Mouse (Mus musculus) spleen, adult 10 weeks (tissue): ENCODE measurements around the gene Syce2. TPM values are rescaled to one million over a fixed set of nuclear protein-coding genes. Genes with fewer than 3 reads are reported as not detected.

ENCODE experiments used
- polyA plus RNA-seq: library from polyadenylated mRNA; stranded (reverse); fragments of 350-450 nt; fragmentation: Illumina TruSeq; extraction: RNeasy Lipid Tissue Mini Kit (QIAGEN cat#74804); gene quantifications from one replicate; pipeline ENCODE4 v1.2.3, GENCODE M21; 2015; ENCODE audit warnings: low replicate concordance; ENCODE audit not compliant: insufficient read depth

The Syce2 gene
- polyA plus RNA-seq: 12.6 TPM

DNA sequence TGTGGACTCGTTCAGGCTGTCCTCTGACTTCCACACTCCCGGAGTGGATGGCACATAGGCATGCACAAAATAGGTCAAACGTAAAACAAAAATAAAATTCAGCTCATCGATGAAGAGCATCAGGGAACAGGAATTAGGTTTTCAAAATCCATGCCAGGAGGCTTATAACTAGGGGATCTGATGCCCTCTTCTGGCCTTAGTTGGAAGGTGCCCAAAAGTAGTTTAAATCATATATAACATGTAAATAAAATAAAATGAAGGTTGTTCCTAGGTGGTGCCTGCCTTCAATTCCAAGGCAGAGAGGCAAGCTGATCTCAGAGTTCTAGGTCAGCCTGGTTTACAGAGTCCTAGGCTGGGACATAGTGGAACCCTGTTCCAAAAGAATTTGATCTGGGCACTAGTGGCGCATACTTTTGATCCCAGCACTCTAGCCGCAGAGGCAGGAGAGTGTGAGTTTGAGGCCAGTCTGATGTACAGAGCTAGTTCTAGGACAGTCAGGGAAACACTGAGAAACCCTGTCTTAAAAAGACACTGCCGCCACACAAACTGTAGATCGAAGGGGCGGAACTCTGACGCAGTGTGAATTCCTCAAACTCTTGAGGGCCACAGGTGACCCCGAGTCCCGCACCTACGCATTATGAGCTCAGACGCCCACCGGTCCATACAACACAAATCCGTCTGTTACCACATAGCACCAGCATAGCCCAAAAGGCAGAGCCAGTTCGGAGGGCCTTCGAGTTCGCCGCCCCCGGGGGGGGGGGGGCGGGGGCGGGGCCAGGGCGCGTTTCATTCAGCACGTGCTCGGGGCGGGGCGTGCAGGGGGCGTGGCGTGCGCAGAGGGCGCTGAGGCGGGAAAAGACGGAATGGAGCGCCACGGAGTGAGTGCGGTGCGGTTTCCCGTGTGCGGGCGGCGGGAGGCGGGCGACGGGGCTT is at the start of gene Syce2:
TSS of gene Syce2 (plus strand) at position 736 of the 933 bp plus-strand sequence.

DNA sequence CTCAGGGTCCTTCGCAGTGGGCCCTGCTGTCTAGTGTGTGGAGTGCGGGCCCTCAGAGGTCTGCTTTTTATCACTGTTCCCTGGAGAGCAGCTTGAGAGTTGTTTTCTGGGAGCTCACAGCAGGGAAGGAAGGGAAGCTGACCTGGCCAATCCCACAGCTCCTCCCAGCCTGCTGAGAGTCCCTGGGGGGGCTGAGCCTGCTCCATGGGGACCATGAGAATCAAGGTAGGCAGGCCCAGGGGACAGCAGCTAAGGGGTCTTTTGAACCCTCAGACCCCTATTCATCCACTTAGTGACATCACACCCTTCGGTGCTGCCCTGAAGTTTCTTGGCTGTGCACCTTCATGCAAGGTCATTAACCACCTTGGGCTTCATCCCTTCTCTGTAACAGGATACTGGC is 49.2 kb upstream of the Syce2 start, which contains the start of gene Dand5:
TSS of gene Dand5 (minus strand) at position 101 of the 400 bp plus-strand sequence.

DNA sequence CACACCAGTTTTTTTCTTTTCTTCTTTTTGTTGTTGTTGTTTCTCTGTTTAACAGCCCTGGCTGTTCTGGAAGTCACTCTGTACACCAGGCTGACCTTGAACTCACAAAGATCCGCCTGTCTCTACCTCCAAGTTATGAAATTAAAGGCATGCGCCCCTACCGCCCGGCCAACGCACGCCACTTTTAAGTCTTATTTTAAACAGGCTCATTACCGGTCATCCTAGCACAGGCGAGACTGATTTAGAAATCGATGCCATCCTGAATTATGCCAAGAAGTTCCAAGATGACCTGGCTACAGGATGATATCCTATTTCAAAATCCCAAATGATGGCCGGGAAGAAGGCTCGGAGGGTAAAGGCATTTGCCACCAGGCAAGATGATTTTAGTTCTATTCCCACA is 40.4 kb upstream of the Syce2 start, which contains the start of gene Gadd45gip1:
TSS of gene Gadd45gip1 (plus strand) at position 33 of the 400 bp plus-strand sequence.

DNA sequence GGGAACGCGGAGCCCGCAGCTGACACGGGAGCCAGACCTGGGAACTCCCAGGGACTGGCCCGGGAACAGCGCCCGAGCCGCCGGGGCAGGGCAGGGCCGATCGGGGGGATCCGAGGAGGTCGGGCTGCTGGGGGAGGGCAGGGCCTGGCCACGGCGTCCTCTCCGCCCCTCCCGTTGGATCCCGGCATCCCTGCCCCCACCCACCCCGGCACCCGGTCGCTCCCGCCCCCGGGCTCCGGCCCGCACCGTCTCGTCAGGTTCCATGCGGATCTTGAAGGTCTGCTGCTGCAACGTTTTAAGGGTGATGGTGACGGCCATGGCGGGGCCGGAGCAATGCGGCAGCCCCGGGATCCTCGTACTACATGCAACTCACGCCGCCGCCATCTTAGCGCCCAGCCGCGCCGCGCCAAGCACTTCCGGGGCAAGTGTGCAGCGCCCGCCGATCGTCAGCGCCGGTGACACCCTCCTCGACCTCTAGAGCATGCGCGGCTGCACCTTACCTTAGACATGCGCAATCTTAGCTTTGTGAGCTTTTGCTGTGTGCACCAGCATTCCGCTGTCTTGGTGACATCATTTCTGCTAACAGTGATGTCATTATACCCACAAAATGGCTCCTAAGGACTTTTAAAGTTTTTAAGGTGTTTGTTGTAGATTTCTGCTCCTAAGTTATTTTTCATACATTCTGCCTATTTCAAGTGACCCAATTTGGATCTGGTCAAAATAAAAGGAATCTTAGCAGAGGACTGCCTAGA is 31.5 kb upstream of the Syce2 start, which contains the start of gene Rad23a:
TSS of gene Rad23a (minus strand) at position 418 of the 752 bp plus-strand sequence.

DNA sequence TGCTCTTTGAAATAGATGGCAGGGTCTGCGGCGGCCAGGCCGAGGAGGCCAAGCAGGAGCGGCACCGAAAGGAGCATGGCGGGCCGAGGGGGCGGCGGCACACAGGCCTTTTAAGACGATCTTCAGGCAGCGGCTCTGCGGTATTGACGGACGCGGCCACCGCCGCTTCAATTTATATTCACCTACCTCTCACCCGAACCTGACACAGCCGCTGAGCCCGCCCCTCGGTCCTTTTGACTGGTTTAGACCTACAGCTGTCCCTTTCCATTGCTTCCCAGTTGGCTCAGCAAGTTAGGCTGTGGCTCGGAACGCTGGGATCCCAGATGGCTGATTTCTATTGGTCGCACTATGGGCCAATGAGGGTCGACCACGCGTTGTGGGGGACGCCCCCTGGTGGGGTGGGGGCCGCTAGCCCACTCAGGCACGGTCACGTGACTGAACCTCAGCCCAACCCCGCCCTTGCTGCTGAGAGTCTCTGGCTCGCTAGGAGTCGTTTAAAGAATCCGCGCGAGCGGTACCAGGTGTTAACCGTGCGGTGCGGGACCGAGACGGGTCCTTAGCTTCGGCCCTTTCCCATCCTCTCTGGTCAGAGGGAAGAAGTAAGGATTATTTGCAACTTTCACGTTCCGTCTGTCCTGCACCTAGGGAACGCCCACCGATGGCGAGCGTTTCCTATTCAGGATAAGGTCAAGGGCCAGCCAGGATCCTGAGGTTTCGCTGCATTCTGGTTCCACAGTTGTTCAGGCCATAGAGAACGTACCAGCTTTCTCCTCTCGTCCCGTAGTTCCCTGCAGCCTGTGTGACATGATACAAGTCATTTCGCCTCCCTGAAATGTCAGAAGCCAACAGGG is 25.0 kb upstream of the Syce2 start, which contains the start of gene Calr:
TSS of gene Calr (minus strand) at position 213 of the 851 bp plus-strand sequence.

GRCm38 (mm10) chr8:84856864-84857441 is 15.0 kb upstream of the Syce2 start, which contains the start of gene Farsa:
Gene Farsa (plus strand): TSS chr8:84856989.

DNA sequence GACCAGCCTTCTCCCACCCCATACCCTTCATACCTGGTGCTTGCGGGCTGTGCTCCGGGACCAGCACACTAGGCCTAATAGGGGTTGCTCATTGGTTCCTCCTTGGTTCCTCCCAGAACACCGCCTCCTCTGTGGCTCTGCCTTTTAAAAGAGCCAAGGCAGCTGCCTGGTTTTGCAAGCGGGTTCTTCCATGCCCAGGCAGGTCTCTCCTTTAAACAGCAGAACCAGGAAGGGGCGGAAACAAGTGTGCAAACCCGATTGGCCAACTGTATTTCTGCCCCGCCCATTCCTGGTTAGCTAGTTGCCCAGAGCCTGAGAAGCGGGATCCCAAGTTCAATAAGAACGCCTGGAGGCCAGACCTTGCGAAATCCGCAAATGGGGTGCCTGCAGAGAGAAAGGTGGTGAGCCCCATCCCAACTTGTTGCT is 21.8 kb downstream of the Syce2 start, which contains the start of gene Gcdh:
TSS of gene Gcdh (minus strand) at position 213 of the 426 bp plus-strand sequence.

GRCm38 (mm10) chr8:84901752-84902151 is 29.8 kb downstream of the Syce2 start, which contains the start of gene Klf1:
Gene Klf1 (plus strand): TSS chr8:84901928.

DNA sequence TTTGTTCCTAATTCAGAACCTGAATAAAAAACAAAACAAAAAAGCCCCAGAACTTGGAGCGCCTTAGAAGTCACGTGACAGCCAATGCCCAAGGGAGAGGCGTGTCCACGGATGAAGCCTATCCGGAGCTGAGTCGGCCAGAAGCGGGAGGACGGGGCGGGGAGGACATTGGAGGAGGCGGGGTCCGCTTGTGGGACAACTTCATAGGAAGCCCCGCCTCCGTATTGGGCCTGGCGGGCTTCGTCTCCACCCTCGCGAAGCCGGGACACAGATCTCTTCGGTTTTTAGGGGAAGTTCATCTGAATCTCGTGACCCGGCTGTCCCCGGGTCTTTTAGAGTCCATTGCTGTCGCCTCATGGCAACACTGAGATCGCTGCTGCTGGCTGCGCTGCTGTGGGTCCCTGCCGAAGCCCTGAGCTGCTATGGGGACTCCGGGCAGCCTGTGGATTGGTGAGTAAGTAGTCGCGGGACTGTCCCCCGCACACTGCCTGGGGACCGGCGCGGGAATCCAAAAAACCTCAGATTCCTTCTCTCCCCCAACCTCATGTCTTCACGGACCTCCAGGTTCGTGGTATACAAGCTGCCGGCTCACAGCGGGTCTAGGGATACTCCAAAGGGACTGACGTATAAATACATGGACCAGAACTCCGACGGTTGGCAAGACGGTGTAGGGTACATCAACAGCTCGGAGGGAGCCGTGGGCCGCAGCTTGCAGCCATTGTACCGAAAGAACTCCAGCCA is 36.7 kb downstream of the Syce2 start, which contains the start of gene Dnase2a:
TSS of gene Dnase2a (plus strand) at position 140 of the 741 bp plus-strand sequence.

DNA sequence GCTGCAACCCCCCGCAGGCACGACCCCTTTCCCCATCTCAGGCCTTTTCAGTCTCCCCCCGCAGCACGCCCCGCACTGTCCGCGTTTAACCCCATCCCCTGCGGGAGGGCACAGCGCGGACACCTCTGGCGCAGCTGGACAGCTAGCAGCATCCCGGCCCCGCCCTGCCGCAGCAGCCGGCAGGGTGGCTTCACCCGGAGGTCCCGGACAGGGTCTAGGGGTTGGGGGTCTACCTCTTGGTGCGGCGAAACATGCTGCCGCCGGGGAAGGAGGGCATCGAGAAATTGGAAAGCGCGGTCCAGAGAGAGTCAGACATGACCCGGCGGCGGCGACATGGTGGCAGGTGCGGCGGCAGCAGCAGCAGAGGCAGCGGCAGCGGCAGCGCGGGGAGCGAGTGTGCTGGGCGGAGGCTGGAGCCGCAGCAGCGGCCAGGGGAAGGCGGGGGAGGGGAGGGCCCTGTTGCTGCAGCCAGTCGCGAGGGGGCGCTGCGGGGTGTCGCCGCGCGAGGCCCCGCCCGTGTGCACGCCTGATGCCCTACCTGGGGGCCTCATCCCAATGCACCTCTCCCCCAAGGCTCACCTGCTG is 65.1 kb downstream of the Syce2 start, which contains the start of gene Mast1:
TSS of gene Mast1 (minus strand) at position 398 of the 585 bp plus-strand sequence.

Other genes starting within 250 kb of the Syce2 start
- 6.3 TPM for gene Ier2, start 209.3 kb upstream of the Syce2 start, polyA plus RNA-seq
- 68.9 TPM for gene Trmt1, start 185.8 kb upstream of the Syce2 start, polyA plus RNA-seq
- gene Nacc1, start 184.2 kb upstream of the Syce2 start, polyA plus RNA-seq: 21.1 TPM
- gene Lyl1, start 170.7 kb upstream of the Syce2 start, polyA plus RNA-seq: 8.5 TPM
- gene G430095P16Rik, start 149.1 kb upstream of the Syce2 start, polyA plus RNA-seq: 3.2 TPM
- 5.1 TPM for gene Nfix, start 71.8 kb upstream of the Syce2 start, polyA plus RNA-seq
- 3.8 TPM for gene Dand5, start 49.3 kb upstream of the Syce2 start, polyA plus RNA-seq
- gene Gadd45gip1, start 40.6 kb upstream of the Syce2 start, polyA plus RNA-seq: 5.4 TPM
- gene Rad23a, start 31.4 kb upstream of the Syce2 start, polyA plus RNA-seq: 62.4 TPM
- 968 TPM for gene Calr, start 25.2 kb upstream of the Syce2 start, polyA plus RNA-seq
- gene Farsa, start 15.1 kb upstream of the Syce2 start, polyA plus RNA-seq: 37.0 TPM
- 24.2 TPM for gene Gcdh, start 21.8 kb downstream of the Syce2 start, polyA plus RNA-seq
- gene Klf1, start 29.8 kb downstream of the Syce2 start, polyA plus RNA-seq: 6.7 TPM
- gene Dnase2a, start 36.4 kb downstream of the Syce2 start, polyA plus RNA-seq: 49.3 TPM
- gene Mast1, start 65.2 kb downstream of the Syce2 start, polyA plus RNA-seq: not detected
- gene Rtbdn, start 74.9 kb downstream of the Syce2 start, polyA plus RNA-seq: not detected
- gene Gm49661, start 97.3 kb downstream of the Syce2 start, polyA plus RNA-seq: not detected
- gene Prdx2, start 97.5 kb downstream of the Syce2 start, polyA plus RNA-seq: 197 TPM
- gene Rnaseh2a, start 97.7 kb downstream of the Syce2 start, polyA plus RNA-seq: 32.5 TPM
- 1.5 TPM for gene Junb, start 106.6 kb downstream of the Syce2 start, polyA plus RNA-seq
- 4.6 TPM for gene Hook2, start 118.5 kb downstream of the Syce2 start, polyA plus RNA-seq
- not detected for gene Best2, start 142.4 kb downstream of the Syce2 start, polyA plus RNA-seq
- gene Asna1, start 153.2 kb downstream of the Syce2 start, polyA plus RNA-seq: 29.7 TPM
- gene Trir, start 154.7 kb downstream of the Syce2 start, polyA plus RNA-seq: 112 TPM
- gene Tnpo2, start 164.8 kb downstream of the Syce2 start, polyA plus RNA-seq: 35.3 TPM
- 3.0 TPM for gene Fbxw9, start 187.9 kb downstream of the Syce2 start, polyA plus RNA-seq
- gene Gm5741, start 195.9 kb downstream of the Syce2 start, polyA plus RNA-seq: not detected
- gene Dhps, start 199.6 kb downstream of the Syce2 start, polyA plus RNA-seq: 52.7 TPM
- gene Wdr83os, start 208.6 kb downstream of the Syce2 start, polyA plus RNA-seq: 54.9 TPM
- gene Wdr83, start 209.2 kb downstream of the Syce2 start, polyA plus RNA-seq: 12.5 TPM
- gene Man2b1, start 211.2 kb downstream of the Syce2 start, polyA plus RNA-seq: 132 TPM